Mouse (Mus musculus) cortical plate, adult 2 months (tissue): ENCODE measurements around the gene Emd.

Experiments used
- CTCF ChIP-seq: fragments of 200-500 bp; IDR thresholded peaks from 2 replicates; pipeline ENCODE4 v1.5.1; 2011; ENCODE audit warnings: mild to moderate bottlenecking, control low read depth, low read length; ENCODE audit not compliant: insufficient read depth; ENCODE audit errors: extremely low read depth
- POLR2A ChIP-seq: fragments of 200-500 bp; IDR thresholded peaks from 2 replicates; pipeline ENCODE4 v1.6.1; 2011; ENCODE audit warnings: mild to moderate bottlenecking, low read length, control low read depth; ENCODE audit not compliant: insufficient read depth; ENCODE audit errors: extremely low read depth

DNA sequence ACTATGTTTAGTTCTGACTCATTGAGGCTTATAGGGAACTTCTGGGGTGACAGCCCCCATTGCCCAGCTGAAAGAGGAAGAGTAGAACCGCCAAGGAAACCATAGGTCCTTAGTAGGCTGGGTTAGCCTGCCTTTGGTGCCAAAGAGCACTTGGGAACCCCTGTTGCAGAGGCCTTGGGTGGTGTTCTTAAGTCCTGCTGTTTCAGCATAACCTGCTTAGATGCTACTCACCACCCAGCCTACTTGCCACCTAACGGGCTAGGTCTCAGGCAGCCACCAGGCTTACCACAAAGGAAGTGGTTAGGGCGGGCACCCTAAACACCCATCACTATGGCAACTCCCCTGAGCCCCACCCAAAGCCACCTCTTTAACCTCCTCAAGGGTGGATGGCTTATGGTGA, 10.7 kb upstream of the Emd start:
- TF ChIP-seq POLR2A (no peak), CTCF (no peak)
